Mouse (Mus musculus) left cerebral cortex, adult 11 months (tissue): ENCODE results near the gene Zfp511.

Experiments
- DNase-seq: peaks from one replicate; pipeline ENCODE4 v3.0.0; 2022; ENCODE audit warnings: low spot score

Zfp511 gene

GRCm38 (mm10) chr7:140048361-140049114 lies 12.3 kb downstream of the Zfp511 start, which contains the start of gene Msx3:
Gene Msx3, minus strand, starts transcription at chr7:140049089.
- no peak for DNase-seq

DNA sequence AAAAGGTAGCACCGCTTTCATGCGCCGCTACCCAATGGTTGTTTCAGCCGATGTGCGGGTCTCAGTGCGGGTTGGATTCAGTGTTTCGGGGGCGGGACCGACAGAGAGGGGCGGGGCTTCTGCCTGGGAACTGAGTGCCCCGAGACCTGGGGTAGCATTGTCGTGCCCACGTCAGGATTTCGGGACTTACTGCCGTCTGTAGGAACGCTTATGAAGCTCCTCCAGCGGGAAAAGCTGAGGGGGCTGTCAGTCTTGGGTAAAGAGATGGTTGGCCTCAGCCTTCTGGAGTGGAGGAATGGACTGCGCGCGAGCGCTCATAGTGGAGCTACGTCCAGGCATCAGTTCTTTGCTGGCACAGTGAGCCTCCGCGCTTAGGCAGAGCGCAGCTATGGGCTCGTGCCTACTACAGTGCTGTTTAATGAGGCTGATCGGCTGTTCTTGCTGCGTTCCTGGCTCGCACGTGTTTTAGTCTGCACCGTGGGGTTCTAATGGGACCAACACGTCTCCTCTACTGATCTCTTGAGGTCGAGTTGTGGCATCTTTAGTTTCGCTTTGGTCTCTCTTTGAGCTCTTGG lies 13.0 kb downstream of the Zfp511 start:
- DNase-seq: no peak

DNA sequence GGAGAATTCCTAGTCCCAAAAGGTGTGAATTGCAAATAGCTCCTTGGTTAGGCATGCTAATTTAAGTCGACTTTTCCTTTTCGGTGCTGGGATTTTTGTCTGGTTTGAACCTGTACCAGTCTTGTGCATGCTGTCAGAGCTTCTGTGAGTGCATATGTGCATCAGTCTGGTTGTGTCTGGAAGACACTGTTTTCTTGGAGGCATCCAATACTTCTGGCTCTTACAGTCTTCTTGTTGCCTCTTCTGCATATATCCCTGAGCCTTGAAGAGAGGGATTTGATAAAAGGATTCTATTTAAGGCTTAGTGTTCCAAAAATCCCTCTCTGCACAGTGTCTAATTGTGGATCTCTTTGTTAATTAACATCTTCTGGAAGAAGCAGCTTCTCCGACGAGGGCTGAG lies 17.9 kb downstream of the Zfp511 start:
- DNase-seq: no peak

- no peak for DNase-seq
Measured at GRCm38 (mm10) chr7:140057413-140058407, 21.5 kb downstream of the Zfp511 start.

DNA sequence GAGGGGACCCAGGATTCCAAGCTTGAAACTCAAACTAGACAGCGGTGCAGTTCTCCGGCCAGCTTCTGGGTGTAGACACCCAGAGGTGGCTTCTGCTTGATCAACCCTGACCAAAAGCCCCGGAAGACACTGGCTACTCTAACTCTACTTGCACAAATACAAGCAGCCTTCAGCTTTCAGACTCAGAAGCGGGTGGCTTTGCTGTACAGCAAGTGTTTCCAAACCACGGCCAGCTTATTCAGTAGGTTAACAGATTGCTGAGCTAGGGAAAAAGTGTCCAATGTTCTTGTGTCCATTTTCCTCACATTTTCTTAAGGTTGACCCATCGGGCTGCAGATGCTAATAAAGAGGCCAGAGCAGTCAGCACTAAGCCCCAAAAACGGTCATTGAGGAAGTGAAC lies 22.3 kb downstream of the Zfp511 start:
- no peak for DNase-seq

- DNase-seq: no peak
Measured at GRCm38 (mm10) chr7:140059601-140060000, 23.4 kb downstream of the Zfp511 start.

DNA sequence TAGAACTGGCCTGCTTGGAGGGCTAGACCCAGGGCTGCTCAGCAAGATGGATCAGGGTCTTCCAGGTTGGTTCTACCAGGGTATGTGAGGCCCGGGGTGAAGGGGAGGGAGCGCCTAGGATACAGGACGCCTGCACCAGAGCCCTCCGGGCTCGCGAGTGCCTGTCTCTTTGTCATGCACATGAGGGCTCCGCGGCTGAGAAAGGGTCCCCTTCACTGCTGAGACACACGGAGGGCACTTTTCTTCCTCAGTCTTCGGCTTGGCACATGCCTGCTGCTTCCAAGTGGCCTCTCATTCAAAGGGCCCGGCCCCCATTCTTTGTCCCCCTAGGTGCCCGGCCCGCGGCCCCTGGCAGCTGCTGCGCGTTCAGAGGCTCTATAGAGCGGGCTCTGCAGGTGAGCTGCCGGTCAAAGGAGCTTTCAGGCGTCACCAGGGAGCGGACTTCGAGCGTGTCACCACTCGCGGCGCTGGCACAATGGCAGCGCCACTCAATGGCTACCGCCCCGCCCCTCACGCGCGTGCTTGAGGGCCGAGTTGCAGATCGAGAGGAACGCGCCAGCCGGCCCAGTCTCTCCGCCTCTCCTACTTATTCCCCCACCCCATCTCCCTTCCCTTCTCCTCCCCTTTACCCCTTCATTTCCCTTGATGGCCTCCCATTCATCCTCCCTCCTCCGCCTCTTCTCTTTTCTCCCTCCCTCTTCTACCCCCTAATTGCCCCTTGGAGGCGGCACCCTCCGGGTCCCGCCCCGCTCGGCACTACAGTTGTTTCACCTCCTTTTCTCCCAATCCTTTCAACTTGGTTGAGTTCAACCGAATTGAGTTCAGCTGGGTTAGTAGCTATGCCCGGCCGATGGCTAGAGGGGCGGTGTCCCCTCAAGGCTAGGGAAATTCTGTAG lies 25.0 kb downstream of the Zfp511 start:
- DNase-seq: no peak

GRCm38 (mm10) chr7:140061832-140062130 lies 25.6 kb downstream of the Zfp511 start:
- no peak for DNase-seq

DNA sequence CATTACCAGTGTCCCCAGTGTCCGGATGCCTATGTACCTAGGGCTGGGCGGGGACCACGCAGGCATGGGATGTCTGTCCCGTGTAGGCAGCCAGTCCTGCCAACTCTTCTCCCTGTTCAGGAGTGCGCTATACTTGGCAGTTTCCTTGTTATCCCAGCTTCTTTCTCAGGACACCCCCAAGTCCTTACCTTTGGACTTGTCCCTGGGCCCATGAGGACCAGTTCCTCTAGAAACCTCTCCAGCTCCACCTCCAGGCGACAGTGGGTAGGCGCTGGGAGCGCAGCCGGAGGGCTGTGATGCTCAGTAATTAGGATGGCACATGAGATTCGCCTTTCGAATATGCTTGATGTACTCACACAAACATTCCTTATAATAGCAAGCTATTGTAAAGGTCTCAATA lies 26.1 kb downstream of the Zfp511 start:
- no peak for DNase-seq

- peak; percentile 33 for DNase-seq
Measured at GRCm38 (mm10) chr7:140063092-140063491, 26.9 kb downstream of the Zfp511 start.

DNA sequence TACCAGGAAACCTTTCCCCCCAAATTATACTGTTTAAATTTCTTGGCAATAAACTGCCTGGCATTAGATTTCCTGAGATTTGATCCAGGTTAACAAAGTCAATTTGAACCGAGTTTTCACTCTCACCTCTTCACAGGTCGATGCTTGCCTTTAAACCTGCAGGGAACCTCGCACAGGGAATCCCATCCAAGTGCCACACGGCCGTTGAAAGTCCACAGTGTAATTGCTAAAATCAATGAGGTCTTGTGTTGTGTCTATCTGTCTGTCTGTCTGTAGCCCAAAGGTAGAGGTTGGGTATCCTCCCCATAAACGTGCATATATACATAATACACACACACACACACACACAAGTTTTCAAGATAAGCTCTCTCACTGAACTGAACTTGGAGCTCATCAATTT lies 31.2 kb downstream of the Zfp511 start:
- no peak for DNase-seq

DNA sequence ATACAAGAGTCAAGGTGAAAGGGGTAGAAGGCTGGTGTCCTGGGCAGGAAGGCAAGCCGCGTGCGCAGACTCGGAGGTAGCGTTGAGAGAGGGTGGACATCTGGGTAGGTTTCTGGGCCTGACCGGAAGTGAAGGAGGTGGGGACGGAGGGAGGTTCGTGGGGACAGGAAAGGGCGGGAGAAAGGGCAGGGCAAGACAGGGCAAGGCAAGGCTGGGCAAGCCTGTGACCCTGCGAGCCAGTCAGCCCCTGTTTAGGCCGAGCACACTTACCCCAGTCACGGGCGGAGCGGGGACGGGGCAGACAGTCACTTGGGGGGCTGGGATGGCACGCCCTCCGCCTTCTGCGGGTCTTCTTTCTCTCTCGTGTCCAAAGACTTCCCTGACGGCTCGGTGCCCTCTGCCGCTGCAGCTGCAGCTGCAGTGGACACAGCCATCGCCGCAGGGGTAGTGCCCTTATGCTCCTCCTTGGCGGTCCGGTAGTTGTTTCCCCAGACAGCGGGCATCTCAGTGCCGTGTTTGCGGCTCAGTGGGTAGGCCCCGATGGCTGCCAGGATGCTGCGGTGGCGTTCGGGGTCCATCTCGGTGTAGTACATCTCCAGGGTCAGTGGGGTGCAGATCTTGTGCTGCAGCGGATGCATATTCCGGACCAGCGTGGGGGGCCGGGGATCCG lies 34.0 kb downstream of the Zfp511 start:
- DNase-seq: no peak

GRCm38 (mm10) chr7:140077698-140078097 lies 41.5 kb downstream of the Zfp511 start:
- DNase-seq: no peak

- DNase-seq: no peak
Measured at GRCm38 (mm10) chr7:140078711-140079110, 42.5 kb downstream of the Zfp511 start.

DNA sequence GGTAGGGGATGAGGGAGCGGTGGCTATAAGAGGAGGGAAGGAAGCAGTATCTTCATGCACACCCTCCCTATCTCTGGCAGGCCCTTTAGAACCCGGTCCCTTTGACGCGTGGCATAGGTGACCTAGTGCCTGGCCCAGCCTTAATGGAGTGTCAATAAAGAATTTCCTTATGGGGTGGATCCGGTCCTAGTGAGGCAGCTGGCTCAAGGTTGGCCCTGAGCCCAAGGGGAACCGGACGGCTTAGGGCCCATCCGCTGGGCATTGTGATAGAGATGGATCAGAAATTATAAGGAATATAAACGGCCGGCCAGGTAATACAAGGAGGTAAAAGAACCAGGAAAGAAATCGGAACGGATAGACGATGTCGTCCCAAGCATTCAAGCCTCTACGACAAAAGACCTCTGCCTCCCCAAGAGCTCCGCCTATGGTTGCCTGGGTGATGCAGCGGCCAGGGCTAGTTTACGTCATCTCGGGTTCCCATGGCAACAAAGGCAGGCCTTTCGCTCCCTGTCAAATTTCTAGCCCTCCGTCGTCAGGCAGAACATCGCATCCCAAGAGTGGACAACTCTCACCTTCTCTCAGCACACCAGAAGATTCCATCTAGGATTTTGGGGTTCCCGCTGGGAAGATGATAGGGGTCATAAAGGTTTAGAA lies 44.4 kb downstream of the Zfp511 start:
- peak; percentile 89 for DNase-seq

DNA sequence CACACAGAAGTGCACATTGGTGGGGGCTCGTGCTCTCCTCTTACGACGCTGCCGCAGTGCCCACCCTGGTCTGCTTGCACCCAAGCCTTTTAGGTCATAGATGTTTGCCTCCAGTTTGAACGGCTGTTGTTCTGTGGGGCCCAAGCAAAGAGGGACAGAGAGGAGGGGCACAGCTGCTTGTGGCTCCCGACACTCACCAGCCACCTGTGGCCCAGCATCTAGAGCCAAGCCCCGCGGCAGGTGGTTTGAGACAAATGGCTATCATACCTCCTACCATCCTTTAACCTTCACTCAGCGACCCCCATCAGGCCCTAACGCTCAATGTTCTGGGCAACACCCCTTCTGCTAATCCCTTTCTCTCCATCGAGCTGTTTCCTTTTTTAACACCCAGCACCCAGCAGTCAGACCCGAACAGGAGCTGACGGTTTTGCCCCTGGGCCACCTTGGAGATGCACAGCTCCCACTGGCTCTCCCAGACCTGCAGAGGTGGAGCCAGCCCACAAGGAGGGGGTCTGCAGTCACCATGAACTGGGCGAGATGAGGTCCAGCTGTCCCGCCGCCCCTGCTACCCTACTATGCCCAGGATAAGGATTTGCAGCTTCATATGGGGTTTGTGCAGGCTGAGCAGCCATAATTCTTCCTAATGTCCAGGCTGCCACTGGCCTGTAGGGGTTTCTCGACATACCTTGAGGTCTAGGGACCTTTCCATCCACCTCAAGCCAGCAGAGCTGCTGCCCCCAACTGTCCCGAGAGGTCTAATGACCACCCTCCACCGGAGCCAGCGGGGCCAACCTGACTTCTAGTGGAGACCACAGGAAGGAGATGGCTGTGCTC lies 45.4 kb downstream of the Zfp511 start:
- peak; percentile 29 for DNase-seq

DNA sequence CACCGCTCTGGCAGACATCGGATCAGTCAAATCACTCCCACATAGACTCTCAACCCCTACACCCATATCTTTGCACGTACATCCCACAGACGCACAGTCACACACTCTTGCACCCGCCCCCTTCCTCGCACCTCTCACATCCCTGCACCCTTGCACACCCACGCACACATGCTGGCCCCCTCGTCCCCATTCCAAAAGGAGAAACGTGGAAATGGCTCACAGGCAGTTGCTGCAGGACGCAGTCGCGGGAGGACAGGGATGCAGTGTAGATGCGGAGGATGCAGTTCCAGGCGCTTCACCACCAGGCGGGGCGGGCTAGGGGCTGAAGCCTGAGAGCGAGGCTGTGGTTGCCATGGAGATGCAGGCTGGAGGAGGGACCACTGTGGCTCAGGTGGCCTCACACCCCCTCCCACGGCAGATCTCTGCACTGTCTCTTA lies 46.1 kb downstream of the Zfp511 start, which contains the start of gene Caly:
Caly (minus strand) TSS at position 307 of the 437 bp plus-strand sequence.
- DNase-seq: peak; percentile 90
